Mouse (Mus musculus) hindbrain, embryonic 13.5 days (tissue): ENCODE results near the gene Gm10647. TPM values are rescaled to one million over a fixed set of nuclear protein-coding genes. Genes with fewer than 3 reads are reported as not detected.
"Not testable (repeated sequence)": the region's sequence is repeated elsewhere in the genome, so short reads cannot be mapped to it uniquely, and the experiment has no call there.

Source experiments
- ATAC-seq: fragments of 200-750 bp; cut with Nextera tagmentation; 2 replicates; pipeline ENCODE4 v1.8.0; 2017; ENCODE audit warnings: moderate TSS enrichment; ENCODE audit not compliant: low FRiP score
- H3K27ac ChIP-seq: fragments of 300-500 bp; sonication (generic); 2 replicates; pipeline ENCODE4 v1.5.1; 2015; ENCODE audit warnings: inconsistent platforms, mild to moderate bottlenecking, moderate library complexity
- H3K27me3 ChIP-seq: fragments of 300-500 bp; sonication (generic); 2 replicates; pipeline ENCODE4 v1.6.1; 2015; ENCODE audit warnings: mild to moderate bottlenecking, inconsistent platforms
- H3K36me3 ChIP-seq: fragments of 300-500 bp; sonication (generic); 2 replicates; pipeline ENCODE4 v1.6.1; 2015; ENCODE audit warnings: mild to moderate bottlenecking, inconsistent platforms
- H3K4me1 ChIP-seq: fragments of 300-500 bp; sonication (generic); replicated peaks from 2 replicates; pipeline ENCODE4 v1.6.1; 2015; ENCODE audit warnings: inconsistent platforms
- H3K4me2 ChIP-seq: fragments of 300-500 bp; sonication (generic); 2 replicates; pipeline ENCODE4 v1.6.1; 2015; ENCODE audit warnings: inconsistent platforms, mild to moderate bottlenecking, moderate library complexity
- H3K4me3 ChIP-seq: fragments of 300-500 bp; sonication (generic); 2 replicates; pipeline ENCODE4 v1.5.1; 2015; ENCODE audit warnings: mild to moderate bottlenecking, inconsistent platforms
- H3K9ac ChIP-seq: fragments of 300-500 bp; sonication (generic); 2 replicates; pipeline ENCODE4 v1.6.1; 2015; ENCODE audit warnings: mild to moderate bottlenecking, inconsistent platforms
- H3K9me3 ChIP-seq: fragments of 300-500 bp; sonication (generic); 2 replicates; pipeline ENCODE4 v1.6.1; 2016; ENCODE audit warnings: inconsistent platforms
- WGBS: fragments of 180-500 bp; shearing (Covaris S2); methylation state at CpG from one replicate; pipeline ENCODE4 v1.1.7; 2015; 5-methylcytosine and 5-hydroxymethylcytosine counted together
- polyA plus RNA-seq: library from polyadenylated mRNA; unstranded; fragments of >200 nt; fragmentation: Nextera tagmentation; extraction: Ambion mirVana; gene quantifications from 2 replicates; pipeline ENCODE4 v1.2.1, GENCODE M21; 2015

Gm10647 gene
- polyA plus RNA-seq, 1 experiment from 2014 or later: 0.40 TPM

DNA sequence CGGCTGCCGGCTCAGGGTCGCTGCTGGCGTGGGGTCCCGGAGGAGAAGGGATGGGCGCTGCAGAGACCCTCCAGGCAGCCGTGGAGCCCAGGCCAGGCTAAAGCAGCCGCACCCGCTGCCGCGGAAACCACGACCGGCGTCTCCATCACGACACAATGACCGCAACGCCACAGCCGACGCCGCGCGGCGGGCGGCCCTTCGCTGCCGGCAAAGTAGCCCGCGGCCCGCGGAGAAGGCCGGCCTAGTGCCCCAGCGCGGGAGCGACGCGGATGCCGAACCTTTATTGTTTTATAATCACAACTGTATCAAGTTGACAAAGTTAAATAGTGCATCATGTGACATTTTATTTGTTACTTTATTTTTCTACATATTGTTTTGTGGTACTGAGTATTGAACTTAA lies 9.1 kb downstream of the Gm10647 start:
- ATAC-seq, H3K27ac ChIP-seq, H3K36me3 ChIP-seq, H3K9me3 ChIP-seq, H3K4me1 ChIP-seq: not testable (repeated sequence)
- Histone ChIP-seq H3K4me3 (peak overlapping the region; percentile 35), H3K4me2 (peak overlapping the region; percentile 56), H3K9ac (peak overlapping the region; percentile 61; the same call in 1 of the 2 replicates), H3K27me3 (peaks cover 33% of the 10 kb centered on the region)
- 1% methylated on average over 30 of the region's 37 CpGs for WGBS

DNA sequence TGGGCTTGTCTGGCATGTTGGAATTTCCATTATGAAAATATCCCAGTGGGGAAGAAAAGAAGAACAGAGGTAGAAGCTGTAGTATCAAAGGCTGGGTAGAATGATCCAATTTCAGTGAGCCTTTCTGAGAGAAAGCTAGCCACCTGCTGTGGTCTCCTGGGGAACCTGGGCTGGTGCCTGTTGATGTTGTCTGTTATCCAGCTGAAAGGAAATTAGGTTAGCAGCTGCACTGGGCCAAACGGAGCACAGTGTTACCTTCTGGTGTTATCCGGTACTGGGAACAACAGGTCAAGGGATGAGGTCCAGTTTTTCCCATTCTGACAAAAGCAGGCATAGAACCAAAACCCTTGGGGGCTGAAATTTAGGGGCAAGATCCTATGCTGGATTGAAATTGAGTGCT lies 16.6 kb downstream of the Gm10647 start:
- no peaks in the 10 kb centered on the region for H3K36me3 ChIP-seq
- H3K4me2 ChIP-seq: no peak overlapping the region
- 15% methylated on average over 2 of the region's 2 CpGs for WGBS
- H3K9me3 ChIP-seq: no peaks in the 10 kb centered on the region
- H3K4me3 ChIP-seq: no peak overlapping the region
- ATAC-seq: no peak
- no peaks in the 10 kb centered on the region for H3K4me1 ChIP-seq
- H3K27me3 ChIP-seq: no peaks in the 10 kb centered on the region
- H3K27ac ChIP-seq: no peak overlapping the region
- no peak overlapping the region for H3K9ac ChIP-seq

DNA sequence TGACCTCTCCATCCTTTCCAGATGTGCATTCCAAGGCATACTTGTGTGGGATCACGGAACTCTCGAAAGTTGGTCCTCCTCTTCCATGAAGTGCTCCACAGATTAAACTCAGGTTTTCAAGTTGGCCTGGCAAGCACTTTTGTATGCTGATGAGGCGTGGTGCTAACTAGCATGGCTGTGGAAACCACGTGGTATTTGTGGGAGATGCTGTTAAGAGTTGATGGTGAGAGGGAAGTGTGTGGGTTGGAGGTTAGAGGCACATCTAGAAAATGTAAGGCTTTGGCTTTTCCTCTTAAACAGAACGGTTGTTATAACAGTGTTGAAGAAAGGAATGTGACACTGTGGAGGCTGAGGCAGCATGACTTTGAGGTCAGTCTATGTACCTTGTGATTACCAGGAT lies 24.2 kb downstream of the Gm10647 start:
- WGBS: 85% methylated on average over 5 of the region's 5 CpGs
- Histone ChIP-seq H3K4me2 (no peak overlapping the region), H3K27me3 (no peaks in the 10 kb centered on the region), H3K4me3 (no peak overlapping the region), H3K9ac (no peak overlapping the region), H3K27ac (no peak overlapping the region), H3K36me3 (no peaks in the 10 kb centered on the region), H3K9me3 (no peaks in the 10 kb centered on the region), H3K4me1 (no peaks in the 10 kb centered on the region)
- no peak for ATAC-seq

DNA sequence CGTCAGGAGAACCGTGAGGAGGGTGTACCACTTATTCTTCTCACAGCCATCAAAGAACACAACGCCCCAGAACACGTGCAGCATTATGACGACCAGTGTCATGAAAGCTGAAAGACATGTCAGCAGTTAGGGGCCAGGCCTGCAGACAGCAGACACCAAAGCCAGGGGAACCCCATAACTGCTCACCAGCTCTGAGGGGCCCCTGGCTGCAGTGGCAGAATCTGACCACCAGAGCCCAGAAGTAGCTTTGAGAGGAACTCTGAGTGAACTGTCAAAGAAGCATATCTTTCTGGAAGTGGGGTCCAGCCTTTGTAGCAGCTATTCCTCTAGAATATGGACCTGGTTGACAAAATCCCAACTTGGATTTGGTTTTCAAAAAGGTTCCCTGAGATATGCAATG lies 25.4 kb downstream of the Gm10647 start:
- H3K27ac ChIP-seq, H3K4me2 ChIP-seq, H3K4me1 ChIP-seq, H3K27me3 ChIP-seq, H3K9me3 ChIP-seq, H3K4me3 ChIP-seq, H3K9ac ChIP-seq, H3K36me3 ChIP-seq, ATAC-seq: not testable (repeated sequence)
- WGBS: no CpG with 5 or more reads among the region's 5 CpGs

DNA sequence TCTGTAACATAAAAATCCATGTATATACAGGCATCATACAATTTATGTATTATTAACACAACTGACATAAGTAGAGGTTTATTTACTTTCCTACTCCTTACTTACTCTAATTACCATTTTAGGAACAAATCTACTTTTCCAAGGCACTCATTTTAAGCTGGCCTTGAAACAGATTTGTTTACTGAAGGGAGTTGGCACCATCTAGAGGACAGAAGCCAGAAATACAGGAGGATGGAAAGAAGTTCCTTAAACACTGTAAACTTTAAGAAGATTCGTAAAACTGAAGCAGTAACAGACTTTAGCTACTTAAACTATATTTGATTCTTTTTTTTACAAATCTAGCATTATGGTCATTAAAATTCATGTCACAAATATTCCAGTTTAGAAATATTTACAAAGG lies 29.2 kb downstream of the Gm10647 start:
- no peaks in the 10 kb centered on the region for H3K9me3 ChIP-seq
- H3K27ac ChIP-seq: no peak overlapping the region
- H3K27me3 ChIP-seq: 0 out of 2 replicates have a peak, but pooled peaks cover 2% of the 10 kb centered on the region
- no peak overlapping the region for H3K4me2 ChIP-seq
- WGBS: 52% methylated on average over 1 of the region's 1 CpGs
- no peak overlapping the region for H3K4me3 ChIP-seq
- no peaks in the 10 kb centered on the region; the same call in 1 of the 2 replicates for H3K36me3 ChIP-seq
- ATAC-seq: no peak
- no peak overlapping the region for H3K9ac ChIP-seq
- H3K4me1 ChIP-seq: no peaks in the 10 kb centered on the region

DNA sequence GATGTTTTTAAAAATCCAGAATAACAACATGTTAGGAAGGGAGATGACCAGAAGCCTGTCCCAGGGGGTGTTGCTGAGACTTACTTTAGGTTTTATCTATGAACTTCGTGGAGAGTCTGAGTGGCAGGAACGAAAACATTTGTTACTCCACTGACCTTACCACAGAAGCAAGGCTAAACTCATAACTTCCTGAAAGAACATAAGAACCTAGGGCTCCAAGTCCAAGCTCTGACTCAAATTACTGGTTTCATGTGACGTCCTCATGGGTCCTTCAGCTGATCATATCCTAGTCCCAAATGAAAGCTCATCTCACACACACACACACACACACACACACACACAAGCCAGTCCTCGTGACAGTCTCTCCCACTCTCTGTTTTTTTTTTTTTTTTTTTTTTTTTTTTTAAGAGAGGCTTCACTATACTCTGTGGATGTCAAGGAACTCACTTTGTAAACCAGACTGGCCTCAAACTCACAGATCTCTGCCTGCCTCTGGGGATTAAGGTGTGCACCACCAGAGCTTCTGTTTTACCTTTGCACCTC lies 35.6 kb downstream of the Gm10647 start:
- Histone ChIP-seq H3K4me2 (no peak overlapping the region), H3K9me3 (no peaks in the 10 kb centered on the region), H3K27ac (no peak overlapping the region), H3K27me3 (peaks cover 14% of the 10 kb centered on the region), H3K4me1 (peaks cover 15% of the 10 kb centered on the region), H3K4me3 (no peak overlapping the region), H3K9ac (no peak overlapping the region), H3K36me3 (no peaks in the 10 kb centered on the region; the same call in 1 of the 2 replicates)
- no peak for ATAC-seq
- 71% methylated on average over 4 of the region's 4 CpGs for WGBS

DNA sequence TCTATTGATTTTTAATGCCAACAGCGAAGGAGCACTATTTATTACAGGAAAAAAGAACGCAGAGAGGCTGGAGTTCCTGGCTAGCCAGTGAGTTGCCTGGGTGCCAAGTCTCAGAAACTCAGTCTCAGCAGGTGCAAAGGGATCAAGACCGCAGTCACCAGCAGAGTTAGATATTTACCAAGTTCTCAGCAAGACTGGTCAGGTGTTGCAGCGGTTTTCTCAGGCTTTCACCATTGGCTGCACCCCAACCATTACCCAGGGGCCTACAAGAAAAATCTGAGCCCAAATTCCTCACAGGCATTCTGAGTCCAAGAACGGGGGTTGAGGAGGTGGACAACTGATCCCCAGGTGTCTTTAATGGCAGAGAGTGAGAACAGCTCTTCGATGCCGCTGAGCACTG lies 37.0 kb downstream of the Gm10647 start:
- H3K27me3 ChIP-seq: peaks cover 12% of the 10 kb centered on the region
- H3K9ac ChIP-seq: peak overlapping the region; percentile 70
- WGBS: 15% methylated on average over 7 of the region's 7 CpGs
- no peaks in the 10 kb centered on the region for H3K36me3 ChIP-seq
- H3K4me1 ChIP-seq: peaks cover 15% of the 10 kb centered on the region
- no peak for ATAC-seq
- peak overlapping the region; percentile 63 for H3K4me3 ChIP-seq
- no peaks in the 10 kb centered on the region for H3K9me3 ChIP-seq
- H3K27ac ChIP-seq: peak overlapping the region; percentile 6; the same call in 1 of the 2 replicates
- H3K4me2 ChIP-seq: peak overlapping the region; percentile 91

DNA sequence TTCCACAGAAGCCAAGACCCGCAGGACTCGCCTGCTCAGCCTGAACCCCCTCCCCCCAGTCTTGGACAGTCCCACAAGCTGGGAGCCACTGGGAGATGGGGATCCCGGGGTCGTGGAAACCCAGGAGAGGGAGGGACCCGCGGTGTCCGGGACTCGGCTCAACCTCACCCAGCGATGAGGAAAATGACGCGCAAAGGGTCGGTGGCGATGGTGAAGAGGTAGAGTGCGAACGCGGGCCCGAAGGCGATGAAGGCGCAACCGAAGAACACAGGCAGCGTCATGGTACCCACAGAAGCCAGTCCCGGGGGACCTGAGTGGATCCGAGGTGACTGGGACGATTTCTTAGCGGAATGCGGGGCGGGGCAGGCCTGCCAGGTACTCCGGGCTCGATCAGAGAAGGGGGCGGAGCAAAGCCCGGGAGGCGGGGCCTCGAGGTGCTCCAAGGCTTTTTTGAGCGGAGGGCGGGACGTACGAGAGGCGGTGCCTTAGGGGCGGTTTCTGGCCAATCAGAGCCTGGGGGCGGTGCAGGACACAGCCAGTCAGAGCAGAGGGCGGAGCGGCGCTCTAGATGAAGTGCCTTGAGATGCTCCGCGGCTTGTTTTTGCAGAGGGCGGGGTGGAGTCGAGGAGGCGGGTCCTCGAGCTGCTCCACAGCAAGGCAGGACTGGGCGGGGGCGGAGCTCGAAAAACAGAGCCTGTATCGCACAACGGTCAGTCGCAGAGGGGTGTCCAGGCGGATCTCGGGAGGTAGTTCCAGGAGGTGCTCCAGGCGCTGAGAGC lies 37.7 kb downstream of the Gm10647 start, which contains the start of gene Aph1c:
Gene Aph1c, minus strand, starts transcription at position 409 of the 779 bp plus-strand sequence.
- ATAC-seq: peak; percentile 100
- peak within 1 kb of the TSS; percentile 19 for H3K27ac ChIP-seq

DNA sequence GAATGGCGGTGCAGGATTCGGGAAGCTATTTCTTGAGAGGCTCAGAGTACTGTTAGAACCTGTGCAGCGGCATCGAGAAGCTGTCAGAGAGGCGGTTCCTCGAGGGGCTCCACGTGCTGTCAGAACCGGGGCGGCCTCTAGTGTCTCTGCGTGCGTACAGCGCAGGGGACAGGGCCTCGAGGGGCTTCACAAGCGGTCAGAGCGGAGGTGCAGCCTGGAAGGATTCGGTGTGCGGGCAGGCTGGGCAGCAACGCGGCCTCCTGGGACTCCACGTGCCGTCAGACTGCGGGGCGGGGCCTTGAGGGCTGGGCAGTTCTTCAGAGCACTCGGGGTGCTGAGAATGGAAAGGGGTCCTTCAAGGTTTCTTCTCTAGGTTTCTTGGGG lies 38.2 kb downstream of the Gm10647 start:
- peaks cover 12% of the 10 kb centered on the region for H3K27me3 ChIP-seq
- no peaks in the 10 kb centered on the region for H3K36me3 ChIP-seq
- peak overlapping the region; percentile 63 for H3K4me3 ChIP-seq
- H3K4me1 ChIP-seq: peaks cover 15% of the 10 kb centered on the region
- peak overlapping the region; percentile 91 for H3K4me2 ChIP-seq
- 1% methylated on average over 24 of the region's 24 CpGs for WGBS
- peak overlapping the region; percentile 19; the same call in 1 of the 2 replicates for H3K27ac ChIP-seq
- H3K9ac ChIP-seq: peak overlapping the region; percentile 70
- ATAC-seq: peak; percentile 90
- H3K9me3 ChIP-seq: no peaks in the 10 kb centered on the region

More for the DNA sequence above, 37.7 kb downstream of the Gm10647 start, which contains the start of gene Aph1c:
- Histone ChIP-seq H3K27me3 (peaks cover 12% of the 10 kb centered on the region), H3K9ac (peak within 1 kb of the TSS; percentile 70), H3K4me1 (peaks cover 15% of the 10 kb centered on the region), H3K4me2 (peak within 1 kb of the TSS; percentile 91), H3K36me3 (no peaks in the 10 kb centered on the region), H3K9me3 (no peaks in the 10 kb centered on the region), H3K4me3 (peak within 1 kb of the TSS; percentile 63)
- WGBS: under 1% methylated on average over 58 of the region's 58 CpGs

DNA sequence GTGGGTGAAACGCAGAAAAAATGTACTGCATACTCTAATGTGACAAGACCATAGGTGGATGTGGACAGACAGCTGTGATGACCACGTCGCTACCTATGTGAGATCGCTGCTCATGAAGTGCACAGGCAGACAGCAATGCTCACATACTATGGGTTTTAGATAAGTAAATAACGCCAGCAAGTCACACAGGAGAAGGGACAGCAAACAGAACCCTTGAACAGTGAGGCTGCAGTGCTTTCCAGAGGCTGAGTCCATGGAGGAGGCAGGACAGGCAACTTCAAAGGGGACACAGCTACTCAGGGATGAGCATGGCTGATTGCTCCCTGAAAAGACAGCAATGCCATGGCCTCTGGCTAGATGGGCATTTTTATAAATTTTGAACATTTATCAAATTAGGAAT lies 50.0 kb downstream of the Gm10647 start:
- no peak overlapping the region for H3K4me2 ChIP-seq
- H3K9ac ChIP-seq: no peak overlapping the region
- no peaks in the 10 kb centered on the region for H3K4me1 ChIP-seq
- H3K36me3 ChIP-seq: peaks cover 24% of the 10 kb centered on the region
- ATAC-seq: no peak
- no peak overlapping the region for H3K27ac ChIP-seq
- no peak overlapping the region for H3K4me3 ChIP-seq
- no peaks in the 10 kb centered on the region for H3K27me3 ChIP-seq
- no peaks in the 10 kb centered on the region for H3K9me3 ChIP-seq
- WGBS: 95% methylated on average over 5 of the region's 5 CpGs
